Mouse (Mus musculus) layer of hippocampus, postnatal 25 days (tissue): ENCODE data around the gene Ess2. TPM values are rescaled to one million over a fixed set of nuclear protein-coding genes. Genes with fewer than 3 reads are reported as not detected.
"Not testable (repeated sequence)": the region's sequence is repeated elsewhere in the genome, so short reads cannot be mapped to it uniquely, and the experiment has no call there.

Source experiments
- DNase-seq, 2 experiments: peaks; one replicate each; pipeline ENCODE4 v3.0.0; 2022; ENCODE audit warnings: mixed read lengths in 2 of 2, low spot score in 1 of 2; ENCODE audit errors: extremely low spot score in 1 of 2
- total RNA-seq, 2 experiments: library from RNA; stranded (reverse); gene quantifications; 2 replicates each; pipeline ENCODE4 v1.2.3; 2021

Gene Ess2
- total RNA-seq, result 10 to 100 TPM; 26.3 to 32.1 TPM

DNA sequence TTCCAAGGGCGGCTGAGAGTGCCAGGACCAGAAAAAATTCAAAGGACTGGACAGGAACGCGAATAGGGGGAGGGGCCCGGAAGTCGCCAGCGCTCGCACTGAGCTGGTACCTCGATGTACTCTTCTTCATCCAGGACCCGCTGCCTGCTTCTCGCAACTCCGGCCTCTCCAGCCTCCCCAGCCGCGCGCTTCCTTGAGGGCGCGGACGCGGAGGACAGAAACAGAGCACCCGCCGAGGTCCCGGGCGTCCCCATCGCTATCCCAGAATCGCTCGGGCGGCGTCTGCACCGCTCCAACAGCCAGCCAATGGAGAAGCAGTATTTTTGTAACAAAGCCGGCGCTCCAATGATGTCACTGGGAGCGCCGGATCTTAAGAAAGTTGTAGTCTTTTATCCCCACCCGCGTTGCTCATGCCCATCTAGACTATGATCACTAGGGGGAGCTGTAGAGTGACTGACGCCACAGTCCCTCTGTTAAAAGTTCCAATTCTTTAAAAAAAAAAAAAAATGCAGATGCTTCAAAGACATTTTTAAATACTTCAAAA lies at the start of gene Ess2:
Ess2 (minus strand) TSS at position 297 of the 544 bp plus-strand sequence.
- DNase-seq, result peak; percentile 75 to 83

DNA sequence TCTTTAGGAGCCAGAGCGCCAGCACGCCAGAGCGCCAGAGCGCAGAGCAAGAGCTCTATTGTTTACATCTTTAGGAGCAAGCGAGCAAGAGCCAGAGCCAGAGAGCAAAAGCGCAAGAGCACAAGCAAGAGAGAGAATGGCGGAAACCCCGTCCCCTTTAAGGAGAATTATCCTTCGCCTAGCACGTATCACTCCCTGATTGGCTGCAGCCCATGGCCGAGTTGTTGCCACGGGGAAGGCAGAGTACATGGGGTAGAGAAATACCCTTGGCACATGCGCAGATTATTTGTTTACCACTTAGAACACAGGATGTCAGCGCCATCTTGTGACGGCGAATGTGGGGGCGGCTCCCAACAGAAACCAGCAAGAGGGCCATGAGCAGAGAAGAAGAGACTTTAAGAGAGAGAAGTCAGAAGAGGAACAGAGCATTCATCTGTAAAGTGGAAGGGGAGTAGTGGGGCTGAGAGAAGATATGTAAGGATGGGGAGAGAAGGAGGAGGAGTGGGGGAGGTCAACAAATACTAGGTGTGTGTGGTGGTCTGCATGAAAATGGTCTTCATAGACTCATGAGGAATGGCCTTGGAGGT lies 45.0 kb upstream of the Ess2 start:
- not testable (repeated sequence) for DNase-seq

DNA sequence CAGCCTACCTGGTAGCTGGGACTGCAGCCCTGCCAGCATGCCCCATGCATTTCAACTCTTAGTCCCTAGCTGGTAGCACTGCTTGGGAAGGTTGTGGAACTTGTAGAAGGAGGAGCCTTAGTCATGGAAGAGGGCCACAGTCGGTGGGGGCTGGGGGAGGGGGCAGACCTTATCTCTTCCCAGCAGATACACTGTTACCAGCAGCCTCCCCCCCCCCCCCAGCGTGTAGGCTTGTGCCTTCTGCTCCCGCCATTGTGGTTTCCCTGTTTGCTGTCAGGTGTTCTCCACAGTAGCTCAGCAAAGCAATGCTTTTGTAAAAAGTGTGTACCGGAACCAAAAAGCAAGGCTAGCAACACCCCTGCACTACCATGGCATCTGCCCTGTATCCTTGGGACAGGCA lies 40.5 kb upstream of the Ess2 start:
- no peak for DNase-seq

DNA sequence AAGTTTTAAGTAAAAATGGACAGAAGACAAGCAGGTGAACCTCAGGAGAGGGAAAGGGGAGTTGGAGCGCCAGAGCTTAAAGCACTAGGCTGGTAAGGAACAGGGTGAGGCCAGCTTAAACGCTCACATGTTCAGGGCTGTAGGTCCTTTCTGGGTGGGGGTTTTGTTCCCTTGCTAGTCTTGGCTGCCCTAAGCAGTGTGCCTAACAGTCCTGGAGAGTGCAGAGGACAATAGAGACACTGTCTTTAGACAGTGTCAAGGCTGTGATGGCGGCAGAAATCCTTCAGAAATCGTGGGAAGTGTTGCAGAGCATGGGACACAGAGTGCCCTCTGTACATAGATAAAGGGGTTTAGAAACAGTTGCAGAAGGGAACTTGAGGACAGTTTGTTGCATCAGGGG lies 38.9 kb upstream of the Ess2 start:
- no peak for DNase-seq

DNA sequence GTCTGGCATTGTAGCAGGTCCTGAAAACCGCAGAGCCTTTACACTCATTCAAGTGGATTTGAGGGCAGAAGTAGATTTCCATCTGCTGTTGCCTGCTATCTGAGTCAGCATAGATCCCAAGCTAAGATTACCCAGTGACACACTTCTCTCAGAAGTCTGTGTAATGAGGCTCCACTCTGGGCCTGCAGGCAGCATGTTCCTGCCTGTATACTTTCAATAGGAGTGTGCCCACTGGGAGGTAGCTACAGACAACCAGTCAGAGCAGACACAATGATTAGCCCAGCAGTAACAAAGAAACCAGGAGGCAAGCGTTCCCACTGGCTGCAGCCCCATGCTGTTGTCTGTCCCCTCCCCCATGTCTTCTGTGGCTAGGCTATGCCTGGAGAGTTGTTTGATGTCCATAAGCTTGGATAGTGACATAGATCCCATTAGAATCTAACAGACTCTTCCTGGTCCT lies 38.3 kb upstream of the Ess2 start:
- no peak for DNase-seq

DNA sequence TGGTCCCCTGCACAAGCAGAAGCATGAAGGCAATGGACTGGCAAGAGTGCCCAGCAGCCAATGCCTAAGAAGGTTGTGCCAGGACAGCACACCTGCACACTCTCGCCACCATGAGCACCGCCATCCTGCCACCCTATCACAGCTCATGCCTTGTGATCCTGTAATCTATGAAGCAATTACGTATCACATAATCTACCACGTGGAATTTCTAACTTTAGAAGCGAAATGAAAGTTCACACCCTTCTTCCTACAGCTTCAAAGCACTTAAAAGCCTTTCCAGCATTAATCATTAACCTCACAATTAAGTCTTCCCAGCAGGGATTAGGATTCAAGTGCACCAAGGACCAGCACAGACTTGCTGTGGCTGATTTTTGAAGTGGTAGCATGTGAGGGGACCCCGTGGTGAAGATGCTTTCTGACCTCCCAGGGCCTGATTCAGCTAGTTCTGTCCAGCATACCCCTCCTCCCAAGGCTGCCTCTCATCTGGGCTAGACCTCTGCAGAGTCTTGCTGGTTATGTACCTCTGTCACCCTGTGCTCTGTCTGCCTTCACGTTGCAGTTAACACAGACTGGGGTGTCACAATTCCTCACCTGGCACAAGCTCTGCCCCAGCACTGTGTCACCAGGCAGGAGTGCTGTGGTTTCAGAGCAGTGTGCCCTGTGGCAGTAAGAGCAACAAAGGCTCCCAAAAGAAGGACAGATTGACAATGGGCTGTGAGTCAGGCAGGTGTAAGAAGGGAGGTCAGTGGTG lies 34.1 kb upstream of the Ess2 start:
- no peak for DNase-seq

DNA sequence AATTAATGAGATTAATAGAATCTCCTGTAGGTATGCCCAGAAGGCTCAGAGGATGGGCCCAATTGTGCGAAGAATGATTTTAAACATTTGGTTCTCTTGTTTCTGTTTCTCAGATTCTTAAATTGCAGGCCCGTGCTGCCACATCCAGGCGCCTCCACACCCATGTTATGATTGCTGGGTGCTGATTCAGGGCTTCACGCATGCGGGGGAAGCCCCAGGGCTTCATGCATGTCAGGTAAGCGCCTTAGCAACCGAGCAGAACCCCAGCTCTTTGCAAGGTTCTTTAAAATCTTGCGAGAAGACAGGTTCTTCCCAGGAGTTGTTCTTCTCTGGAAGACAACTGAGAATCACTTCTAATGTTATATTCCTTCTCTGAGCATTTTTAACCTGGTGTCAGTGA lies 32.3 kb upstream of the Ess2 start:
- no peak for DNase-seq

DNA sequence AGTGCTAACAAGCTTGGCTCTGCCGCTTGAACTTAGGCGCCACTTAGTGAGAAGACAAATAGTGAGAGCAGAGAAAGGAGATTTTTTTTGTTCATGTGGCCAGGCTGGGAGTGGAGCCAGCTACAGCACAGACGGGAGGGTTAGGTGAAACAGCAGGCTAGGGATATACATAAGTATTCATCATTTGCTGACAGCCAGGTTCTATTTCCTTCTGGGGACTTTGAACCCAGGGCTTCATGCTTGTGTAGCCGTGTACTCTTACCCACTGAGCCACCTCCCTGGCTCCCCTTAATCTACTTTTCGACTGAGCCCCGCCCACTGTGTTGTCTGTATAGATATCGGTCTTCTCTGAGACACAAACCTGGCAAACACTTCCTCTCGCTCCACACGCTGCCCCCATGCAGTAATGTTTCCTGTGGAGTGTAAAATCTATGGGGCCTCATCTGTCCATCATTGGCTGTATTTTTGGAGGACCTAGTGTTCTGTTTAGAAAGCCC lies 28.2 kb upstream of the Ess2 start:
- no peak for DNase-seq

DNA sequence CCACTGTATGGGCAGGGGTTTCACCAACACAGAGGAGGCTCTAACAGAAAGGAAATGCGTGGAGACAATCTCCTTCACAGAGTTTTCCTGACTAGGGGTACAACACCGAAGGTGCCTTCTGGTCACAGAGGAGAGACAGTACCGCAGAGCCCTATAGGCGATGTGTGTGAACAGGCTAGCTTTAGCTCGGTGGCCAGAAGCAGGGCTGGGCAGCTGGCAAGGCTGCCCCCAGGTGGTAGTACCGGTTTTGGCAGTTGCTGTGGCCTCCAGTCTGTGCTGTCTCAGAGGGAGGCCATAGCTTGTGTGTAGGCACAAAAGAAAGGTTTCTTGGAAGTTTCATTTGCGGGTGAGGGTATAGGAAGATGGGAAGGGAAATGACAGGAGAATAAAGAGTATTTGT lies 27.7 kb upstream of the Ess2 start:
- DNase-seq, result peak in 1 of 2 experiments; percentile 52

DNA sequence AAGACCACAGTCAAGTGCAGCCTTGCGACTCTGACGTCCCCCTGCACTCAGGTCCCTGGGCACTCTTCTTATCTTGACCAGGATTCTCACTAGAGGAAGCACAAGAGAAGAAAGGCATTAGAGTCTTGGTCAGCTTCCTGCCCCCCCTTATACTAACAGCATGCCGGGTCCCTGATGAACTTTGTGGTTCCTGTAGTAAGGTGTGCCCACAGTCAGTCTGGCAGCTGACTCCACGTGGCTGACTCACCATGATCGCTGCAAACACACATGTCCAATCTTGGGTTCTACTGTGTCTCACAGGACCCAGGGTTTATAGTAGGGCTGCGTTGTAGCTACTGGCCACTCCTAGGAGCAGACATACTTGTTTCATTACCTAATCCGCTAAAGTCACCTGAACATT lies 27.0 kb upstream of the Ess2 start:
- DNase-seq, result no peak

DNA sequence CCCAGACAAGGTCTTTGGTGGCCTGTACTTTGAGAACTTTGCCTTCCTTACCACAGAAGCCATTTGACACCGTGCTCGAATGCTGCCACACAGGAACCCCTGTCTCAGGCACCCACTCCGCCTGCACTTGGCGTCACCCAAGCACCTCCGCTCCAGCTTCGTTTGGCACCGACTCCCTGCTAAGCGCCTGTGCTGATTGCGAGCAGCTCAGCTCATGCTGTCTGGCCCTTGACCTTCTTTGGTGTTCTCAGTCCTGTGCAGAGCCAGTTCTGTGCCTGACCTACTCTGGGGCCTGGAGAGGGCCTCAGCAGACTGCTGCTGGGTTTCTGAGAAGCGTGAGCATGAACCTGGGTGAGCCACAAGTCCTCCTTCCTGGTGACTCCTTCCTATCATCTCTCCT lies 25.6 kb upstream of the Ess2 start:
- DNase-seq, result no peak

DNA sequence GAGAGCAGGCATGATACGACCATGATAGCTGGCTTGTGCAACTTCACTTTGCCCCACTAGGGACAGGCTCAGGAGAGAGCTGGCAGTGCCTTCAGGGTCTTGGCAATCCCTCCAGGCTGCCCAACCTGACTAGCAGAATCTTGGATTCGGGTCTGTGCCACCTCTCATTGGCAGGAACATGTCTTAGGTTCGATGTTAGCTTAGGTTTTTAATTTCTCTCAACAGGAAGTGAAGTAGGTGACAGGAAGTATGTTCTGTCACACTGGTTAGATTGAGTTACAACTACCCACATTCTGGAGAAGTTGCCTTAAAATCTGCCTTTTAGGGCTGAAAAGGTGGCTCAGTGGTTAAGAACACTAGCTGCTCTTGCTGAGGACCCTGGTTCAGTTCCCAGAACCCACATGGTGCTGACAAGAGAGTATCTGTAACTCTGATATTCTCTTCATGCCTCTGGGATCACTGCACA lies 23.3 kb upstream of the Ess2 start:
- DNase-seq, result no peak

DNA sequence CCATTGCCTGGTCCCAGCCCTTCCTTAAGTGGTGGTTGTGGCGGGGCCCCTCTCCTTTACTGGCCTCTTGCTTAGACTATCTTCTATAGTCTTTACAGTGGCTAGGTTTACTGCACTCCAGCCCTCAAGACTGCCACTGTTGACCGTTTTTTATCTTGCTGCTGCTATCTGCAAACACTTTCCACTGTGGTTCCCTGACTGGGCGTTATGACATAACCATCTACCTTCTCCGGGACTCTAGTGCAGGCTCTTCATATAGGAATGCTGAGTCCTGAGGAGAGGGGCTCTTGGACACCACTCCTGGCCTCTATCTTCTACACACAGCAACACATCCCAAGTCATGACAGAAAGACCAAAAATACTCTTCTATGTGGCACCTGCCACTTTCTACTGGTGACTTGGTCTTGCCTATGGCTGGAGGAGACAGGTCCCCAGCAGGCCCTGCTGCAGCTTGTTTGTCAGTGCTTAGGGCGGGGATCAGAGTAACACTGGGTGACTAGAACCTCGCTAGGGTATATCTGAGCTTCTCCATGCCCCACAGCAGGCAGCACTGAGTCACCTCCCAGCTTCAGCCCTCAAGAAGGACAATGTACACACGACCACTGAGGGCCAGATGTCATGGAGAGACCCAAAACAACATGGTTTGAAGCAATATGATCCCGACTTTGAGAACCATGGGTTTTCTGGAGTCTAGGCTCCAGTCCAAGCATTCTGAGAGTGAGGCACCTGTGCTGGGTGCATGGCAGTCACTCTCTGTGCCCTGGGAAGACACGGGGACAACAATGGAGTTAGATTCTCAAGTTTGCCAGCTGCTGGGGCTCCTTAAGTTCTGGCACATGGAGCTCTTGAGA lies 22.7 kb upstream of the Ess2 start:
- DNase-seq, result no peak

DNA sequence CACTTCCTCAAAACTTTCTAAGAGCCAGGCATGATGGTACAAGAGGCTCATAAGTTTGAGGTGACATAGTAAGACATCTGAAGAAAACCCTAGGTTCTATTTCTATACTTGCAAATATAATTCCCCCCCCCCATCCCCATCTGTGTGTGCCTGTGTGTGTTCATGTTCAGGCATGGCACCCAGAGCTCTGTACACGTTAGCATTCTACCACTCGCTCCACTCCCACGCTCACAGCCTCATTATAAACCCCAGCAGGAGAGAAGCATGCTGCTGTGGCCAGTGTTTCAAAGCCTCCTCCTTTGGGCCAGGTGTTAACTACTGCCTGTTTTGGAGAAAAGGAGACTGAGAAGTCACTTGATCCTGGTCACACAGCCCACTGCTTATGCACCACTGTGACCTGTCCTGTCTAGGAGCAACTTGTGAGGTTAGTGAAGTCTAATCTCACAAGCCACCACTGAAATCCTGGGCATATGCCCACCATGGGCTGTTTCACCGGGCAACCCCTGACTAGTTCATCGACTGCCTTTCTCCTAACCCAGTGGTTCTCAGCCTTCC lies 20.8 kb upstream of the Ess2 start:
- no peak for DNase-seq

DNA sequence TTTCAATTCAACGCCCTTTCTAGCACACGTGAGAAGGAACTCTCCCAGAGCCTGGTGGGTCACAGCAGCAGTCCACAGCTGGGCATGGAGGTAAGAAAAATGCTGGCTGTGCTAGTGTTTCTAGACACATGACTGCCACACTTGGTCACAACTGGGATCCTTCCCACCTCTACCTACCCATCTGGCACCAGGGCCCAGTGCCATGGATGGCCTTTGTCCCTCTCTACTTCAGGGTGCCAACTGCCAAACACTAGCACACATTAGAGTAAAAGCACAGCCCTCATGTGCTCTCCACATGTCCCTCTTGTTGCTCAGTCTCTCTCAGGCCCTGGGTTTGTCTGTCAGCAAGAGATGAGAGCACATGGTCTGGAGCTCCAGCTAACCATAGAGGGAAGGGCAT lies 18.5 kb upstream of the Ess2 start:
- no peak for DNase-seq

DNA sequence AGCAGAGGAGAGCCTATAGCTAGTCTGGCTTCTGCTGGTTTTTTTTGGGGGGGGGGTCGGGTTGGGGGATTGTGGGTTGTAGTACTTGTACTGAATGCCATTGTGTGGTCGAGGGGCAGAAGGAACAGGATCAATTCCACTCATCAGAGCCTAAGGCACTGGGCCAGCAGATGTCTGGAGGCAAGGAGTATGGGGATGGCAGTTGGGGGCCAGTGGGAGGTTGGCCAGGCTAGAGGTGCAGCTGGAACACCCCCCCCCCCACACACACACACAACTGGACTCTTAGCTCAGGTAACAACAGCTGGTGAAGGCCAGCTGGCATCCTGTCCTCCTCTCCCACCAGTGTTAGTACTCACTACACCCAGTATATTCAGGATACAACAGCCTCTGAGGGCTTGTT lies 18.1 kb upstream of the Ess2 start:
- DNase-seq, result no peak

DNA sequence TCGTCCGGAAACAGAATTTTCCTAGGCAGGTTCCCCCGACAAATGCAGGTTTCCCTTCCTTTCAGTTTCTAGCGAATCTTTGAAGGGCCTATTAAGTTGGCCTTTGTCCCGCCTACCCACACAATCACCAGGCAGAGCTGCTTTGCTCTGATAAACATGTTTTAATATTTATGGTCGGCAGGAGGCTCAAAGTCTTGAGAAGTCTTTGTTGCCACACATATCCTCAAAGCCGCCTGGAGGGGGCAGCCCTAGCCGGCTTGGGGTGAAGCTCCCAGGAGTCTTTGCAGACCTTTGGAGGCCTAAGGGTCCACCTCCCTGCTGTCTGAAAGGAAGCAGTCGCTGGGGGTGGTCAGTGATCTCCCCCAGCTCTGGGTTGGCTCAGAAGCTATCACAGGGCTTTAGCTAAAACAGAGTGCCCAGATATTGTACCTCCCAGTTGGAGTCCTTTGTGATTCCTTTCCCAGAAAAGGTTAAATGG lies 17.5 kb upstream of the Ess2 start:
- peak in 1 of 2 experiments; percentile 43 for DNase-seq

DNA sequence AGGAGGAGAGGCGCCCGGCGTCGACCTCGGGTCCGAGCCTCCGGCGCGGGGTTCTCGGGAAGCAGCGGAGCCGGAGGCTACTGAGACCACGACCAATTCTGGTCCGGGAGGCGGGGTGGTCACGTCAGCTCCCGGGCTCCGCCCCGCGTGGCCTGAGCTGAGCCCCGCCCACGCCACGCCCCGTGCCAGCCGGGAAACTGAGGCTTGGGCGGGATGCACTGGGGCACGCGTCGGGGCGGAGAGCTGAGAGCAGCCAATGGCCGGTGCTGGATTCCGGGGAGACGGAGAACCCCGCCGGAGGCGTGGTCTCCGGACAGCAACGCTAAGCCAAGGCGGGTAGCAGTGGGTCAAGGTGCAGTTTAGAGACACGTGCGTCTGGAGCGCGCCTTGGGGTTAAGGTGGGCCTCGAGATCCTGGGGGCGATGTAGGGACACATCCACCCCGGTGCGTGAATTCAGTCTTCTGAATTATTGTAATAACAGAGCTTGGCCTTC lies 17.0 kb upstream of the Ess2 start, which contains the start of gene Slc25a1:
Slc25a1 (minus strand) TSS at position 133 of the 494 bp plus-strand sequence.
- DNase-seq, result peak; percentile 72 to 77

DNA sequence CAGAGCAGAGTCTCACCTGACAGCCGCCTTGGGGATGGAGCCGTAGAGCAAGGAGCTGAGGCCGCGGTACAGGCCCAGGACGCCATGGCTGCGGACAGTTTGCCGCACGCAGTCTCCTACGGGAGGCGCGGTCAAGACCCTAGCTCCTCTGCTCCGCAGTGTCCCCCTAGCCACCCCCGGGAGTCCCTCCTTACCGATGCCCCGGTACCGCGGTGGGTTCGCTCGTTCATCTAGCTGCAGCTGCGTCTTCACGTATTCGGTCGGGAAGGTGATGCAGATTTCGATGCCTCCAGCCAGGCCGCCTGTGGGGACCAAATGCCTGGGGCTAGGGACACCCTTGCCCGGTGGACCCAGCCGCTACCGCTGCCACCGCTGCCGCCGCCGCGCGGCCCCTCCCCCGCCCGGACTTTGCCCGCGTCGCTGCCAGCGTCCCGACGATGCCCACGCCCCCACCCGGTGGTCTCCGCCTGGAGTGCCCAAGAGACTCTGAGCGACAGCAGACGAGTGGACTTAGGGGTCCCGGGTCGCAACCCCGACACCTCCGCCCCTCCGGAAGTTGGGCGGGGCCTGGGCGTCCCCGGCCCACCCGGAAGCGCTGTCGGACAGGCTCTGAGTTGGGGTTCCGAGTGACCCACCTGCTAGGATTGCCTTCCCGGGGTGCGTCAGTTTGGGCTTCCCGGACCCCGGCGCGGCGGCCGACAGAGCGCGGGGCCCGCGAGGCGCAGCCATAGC lies 16.4 kb upstream of the Ess2 start:
- DNase-seq, result peak; percentile 40 to 42
